Mouse (Mus musculus) hindbrain, postnatal 0 days (tissue): Measurements from ENCODE around the gene Gnai3. TPM values are rescaled to one million over a fixed set of nuclear protein-coding genes. Genes with fewer than 3 reads are reported as not detected.

ENCODE experiments used
- ATAC-seq: fragments of 200-750 bp; cut with Nextera tagmentation; 2 replicates; pipeline ENCODE4 v1.8.0; 2017; ENCODE audit warnings: mild to moderate bottlenecking, moderate TSS enrichment, moderate library complexity
- DNase-seq: peaks from one replicate; pipeline ENCODE4 v3.0.0-alpha.2; 2015; ENCODE audit warnings: low spot score
- H3K27ac ChIP-seq: fragments of 300-500 bp; sonication (generic); 2 replicates; pipeline ENCODE4 v1.5.1; 2014; ENCODE audit warnings: mild to moderate bottlenecking
- H3K27me3 ChIP-seq: fragments of 300-500 bp; sonication (generic); 2 replicates; pipeline ENCODE4 v1.6.1; 2014; ENCODE audit warnings: low read length, mixed read lengths; ENCODE audit not compliant: insufficient read depth
- H3K36me3 ChIP-seq: fragments of 300-500 bp; sonication (generic); 2 replicates; pipeline ENCODE4 v1.6.1; 2014; ENCODE audit warnings: low read length, mixed read lengths; ENCODE audit not compliant: insufficient read depth
- H3K4me1 ChIP-seq: fragments of 300-500 bp; sonication (generic); 2 replicates; pipeline ENCODE4 v1.6.1; 2014; ENCODE audit warnings: antibody characterized with exemption, low read length, mixed read lengths; ENCODE audit not compliant: insufficient read depth
- H3K4me2 ChIP-seq: fragments of 300-500 bp; sonication (generic); 2 replicates; pipeline ENCODE4 v1.6.1; 2014; ENCODE audit warnings: low read depth, mild to moderate bottlenecking, low read length, moderate library complexity, mixed read lengths
- H3K4me3 ChIP-seq: fragments of 300-500 bp; sonication (generic); 2 replicates; pipeline ENCODE4 v1.5.1; 2014; ENCODE audit warnings: low read length
- H3K9ac ChIP-seq: fragments of 300-500 bp; sonication (generic); replicated peaks from 2 replicates; pipeline ENCODE4 v1.6.1; 2014; ENCODE audit warnings: mild to moderate bottlenecking, low read length, moderate library complexity, mixed read lengths
- H3K9me3 ChIP-seq: fragments of 300-500 bp; sonication (generic); 2 replicates; pipeline ENCODE4 v1.6.1; 2016; ENCODE audit warnings: low read length, mixed read lengths
- CTCF ChIP-seq: IDR thresholded peaks from 2 replicates; pipeline ENCODE4 v1.5.1; 2016; ENCODE audit warnings: antibody characterized with exemption, control low read depth, low read depth
- WGBS: fragments of 180-500 bp; shearing (Covaris S2); extraction: QIAGEN DNeasy Blood & Tissue Kit; methylation state at CpG from one replicate; pipeline ENCODE4 v1.1.7; 2014; 5-methylcytosine and 5-hydroxymethylcytosine counted together
- polyA plus RNA-seq: library from polyadenylated mRNA; unstranded; fragments of >200 nt; fragmentation: Nextera tagmentation; extraction: Ambion mirVana; gene quantifications from 2 replicates; pipeline ENCODE4 v1.2.1, GENCODE M21; 2015
- total RNA-seq: library from RNA; depleted of rRNA; stranded (reverse); fragments of >200 nt; gene quantifications from 2 replicates; pipeline ENCODE4 v1.2.3, GENCODE M21; 2014

Gene Gnai3
- total and polyA plus RNA-seq, 2 experiments from 2014 or later, result 61.0 to 100 TPM

GRCm38 (mm10) chr3:108129367-108129766 is 16.6 kb downstream of the Gnai3 start:
- Histone ChIP-seq H3K9ac (no peak overlapping the region), H3K27me3 (no peaks in the 10 kb centered on the region), H3K27ac (no peak overlapping the region), H3K9me3 (no peaks in the 10 kb centered on the region), H3K4me3 (no peak overlapping the region), H3K4me1 (no peaks in the 10 kb centered on the region), H3K4me2 (no peak overlapping the region), H3K36me3 (no peaks in the 10 kb centered on the region)
- DNase-seq, result no peak
- WGBS, result 85% methylated on average over 4 of the region's 4 CpGs
- TF ChIP-seq CTCF, result no peak
- no peak for ATAC-seq

- Histone ChIP-seq H3K27me3 (no peaks in the 10 kb centered on the region), H3K4me1 (no peaks in the 10 kb centered on the region), H3K4me3 (no peak overlapping the region), H3K9me3 (no peaks in the 10 kb centered on the region), H3K4me2 (no peak overlapping the region), H3K27ac (no peak overlapping the region), H3K9ac (no peak overlapping the region), H3K36me3 (no peaks in the 10 kb centered on the region)
- TF ChIP-seq CTCF, result no peak
- no peak for DNase-seq
- ATAC-seq, result no peak
- WGBS, result 87% methylated on average over 5 of the region's 5 CpGs
These were observed 17.4 kb downstream of the Gnai3 start for GRCm38 (mm10) chr3:108128520-108128919.

GRCm38 (mm10) chr3:108126327-108126726 is 19.6 kb downstream of the Gnai3 start:
- Histone ChIP-seq H3K9me3 (no peaks in the 10 kb centered on the region), H3K9ac (no peak overlapping the region), H3K4me3 (no peak overlapping the region), H3K36me3 (peaks cover 2% of the 10 kb centered on the region; the same call in 1 of the 2 replicates), H3K4me2 (no peak overlapping the region), H3K27me3 (no peaks in the 10 kb centered on the region), H3K4me1 (no peaks in the 10 kb centered on the region), H3K27ac (no peak overlapping the region)
- no peak for DNase-seq
- 94% methylated on average over 3 of the region's 3 CpGs for WGBS
- no peak for ATAC-seq
- TF ChIP-seq CTCF, result no peak

- H3K4me1 ChIP-seq, result no peaks in the 10 kb centered on the region
- H3K27ac ChIP-seq, result no peak overlapping the region
- 84% methylated on average over 1 of the region's 1 CpGs for WGBS
- no peak overlapping the region for H3K4me2 ChIP-seq
- peaks cover 6% of the 10 kb centered on the region; the same call in 1 of the 2 replicates for H3K36me3 ChIP-seq
- H3K9ac ChIP-seq, result no peak overlapping the region
- ATAC-seq (no peak), DNase-seq (no peak)
- H3K9me3 ChIP-seq, result no peaks in the 10 kb centered on the region
- no peaks in the 10 kb centered on the region for H3K27me3 ChIP-seq
- no peak overlapping the region for H3K4me3 ChIP-seq
- TF ChIP-seq CTCF, result no peak
These were observed 21.8 kb downstream of the Gnai3 start for GRCm38 (mm10) chr3:108124131-108124530.

GRCm38 (mm10) chr3:108123242-108123641 is 22.7 kb downstream of the Gnai3 start:
- no peak for DNase-seq
- H3K9me3 ChIP-seq, result no peaks in the 10 kb centered on the region
- no peak overlapping the region for H3K4me3 ChIP-seq
- no peak overlapping the region for H3K27ac ChIP-seq
- 88% methylated on average over 5 of the region's 5 CpGs for WGBS
- ATAC-seq, result no peak
- no peak for TF ChIP-seq CTCF
- no peak overlapping the region for H3K9ac ChIP-seq
- H3K4me2 ChIP-seq, result no peak overlapping the region
- H3K27me3 ChIP-seq, result no peaks in the 10 kb centered on the region
- peaks cover 11% of the 10 kb centered on the region; the same call in 1 of the 2 replicates for H3K36me3 ChIP-seq
- no peaks in the 10 kb centered on the region for H3K4me1 ChIP-seq

- 65% methylated on average over 3 of the region's 3 CpGs for WGBS
- Histone ChIP-seq H3K9ac (no peak overlapping the region), H3K36me3 (peaks cover 24% of the 10 kb centered on the region; the same call in 1 of the 2 replicates), H3K27ac (no peak overlapping the region), H3K4me2 (no peak overlapping the region), H3K4me1 (no peaks in the 10 kb centered on the region), H3K27me3 (no peaks in the 10 kb centered on the region), H3K4me3 (no peak overlapping the region), H3K9me3 (no peaks in the 10 kb centered on the region)
- ATAC-seq, result no peak
- no peak for TF ChIP-seq CTCF
- DNase-seq, result no peak
These were observed 24.8 kb downstream of the Gnai3 start for GRCm38 (mm10) chr3:108121101-108121500.

DNA sequence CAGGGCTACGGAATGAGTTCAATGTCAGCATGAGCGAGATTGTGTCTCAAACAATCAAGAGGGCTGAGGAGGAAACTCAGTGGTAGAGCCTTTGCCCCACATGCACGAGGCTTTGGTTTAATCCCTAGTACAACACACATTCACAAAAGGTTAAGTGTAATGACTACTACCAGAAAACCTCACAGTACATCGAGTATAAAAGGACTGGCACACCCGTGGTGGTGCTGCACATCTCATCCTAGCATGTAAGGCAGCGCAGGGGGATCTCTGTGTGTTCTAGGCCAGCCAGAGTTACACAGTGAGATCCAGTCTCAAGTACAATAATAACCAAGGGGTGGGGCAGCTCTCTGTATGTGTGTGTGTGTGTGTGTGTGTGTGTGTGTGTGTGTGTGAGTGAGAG is 28.5 kb downstream of the Gnai3 start:
- ATAC-seq, result no peak
- 95% methylated on average over 6 of the region's 6 CpGs for WGBS
- Histone ChIP-seq H3K4me2 (no peak overlapping the region), H3K4me3 (no peak overlapping the region), H3K27ac (no peak overlapping the region), H3K4me1 (no peaks in the 10 kb centered on the region), H3K9ac (no peak overlapping the region), H3K9me3 (no peaks in the 10 kb centered on the region), H3K27me3 (no peaks in the 10 kb centered on the region), H3K36me3 (peaks cover 25% of the 10 kb centered on the region; the same call in 1 of the 2 replicates)
- no peak for DNase-seq
- no peak for TF ChIP-seq CTCF
